Mouse (Mus musculus): ENCODE results near the gene Gm10447. TPM values are rescaled to one million over a fixed set of nuclear protein-coding genes. Genes with fewer than 3 reads are reported as not detected.

Gene Gm10447
- polyA plus RNA-seq, 1 experiment = 0.02 TPM

GRCm38 (mm10) chr11:53500569-53500968 is 43.7 kb upstream of the Gm10447 start:
- Histone ChIP-seq H3K36me3 (ENCODE audit: control insufficient read depth, insufficient read depth) (no peaks in the 10 kb centered on the region), H3K27me3 (ENCODE audit: control insufficient read depth, insufficient read depth, insufficient read length) (no peaks in the 10 kb centered on the region), H3K79me2 (ENCODE audit: control insufficient read depth, insufficient read depth) (no peaks in the 10 kb centered on the region), H3K4me3 (no peak overlapping the region), H3K4me2 (ENCODE audit: low read depth) (no peak overlapping the region), H3ac (ENCODE audit: control insufficient read depth, insufficient read length) (no peak overlapping the region)
- TF ChIP-seq REST (IDR thresholded peaks at IDR 0.05; ENCODE audit: insufficient read depth, insufficient read length) (no peak), MYOG (IDR thresholded peaks at IDR 0.05; ENCODE audit: control insufficient read depth in 1 of 3, insufficient read depth in 1 of 3, insufficient read length in 2 of 3, low read depth in 2 of 3) (no peak), USF1 (IDR thresholded peaks at IDR 0.05; ENCODE audit: low read depth) (no peak), POLR2A (IDR thresholded peaks at IDR 0.05; ENCODE audit: insufficient read length, low read depth) (no peak), TCF3 (IDR thresholded peaks at IDR 0.05; ENCODE audit: insufficient read length, low read depth) (no peak)

- TF ChIP-seq USF1 (IDR thresholded peaks at IDR 0.05; ENCODE audit: low read depth) (no peak), SRF (IDR thresholded peaks at IDR 0.05; ENCODE audit: control insufficient read depth, insufficient read length, low read depth) (no peak), TCF12 (IDR thresholded peaks at IDR 0.05; ENCODE audit: insufficient read depth, poor library complexity, severe bottlenecking) (no peak), POLR2A (IDR thresholded peaks at IDR 0.05; ENCODE audit: insufficient read length, low read depth) (no peak), MYOD1 (IDR thresholded peaks at IDR 0.05; ENCODE audit: control insufficient read depth in 1 of 3, insufficient read length in 2 of 3, low read depth in 2 of 3) (no peak), MAX (IDR thresholded peaks at IDR 0.05; ENCODE audit: low read depth) (no peak), REST (IDR thresholded peaks at IDR 0.05; ENCODE audit: insufficient read depth, insufficient read length) (no peak), CEBPB (IDR thresholded peaks at IDR 0.05; ENCODE audit: insufficient read depth, poor library complexity, severe bottlenecking) (no peak), TCF3 (IDR thresholded peaks at IDR 0.05; ENCODE audit: insufficient read length, low read depth) (no peak), POLR2AphosphoS2 (IDR thresholded peaks at IDR 0.05; ENCODE audit: insufficient read length, low read depth) (no peak), E2F4 (IDR thresholded peaks at IDR 0.05; ENCODE audit: insufficient read depth) (no peak), MYOG (IDR thresholded peaks at IDR 0.05; ENCODE audit: control insufficient read depth in 1 of 3, insufficient read depth in 1 of 3, insufficient read length in 2 of 3, low read depth in 2 of 3) (no peak)
- no peak overlapping the region for H3K4me3 ChIP-seq
- H3K27me3 ChIP-seq (ENCODE audit: control insufficient read depth, insufficient read depth, insufficient read length) = no peaks in the 10 kb centered on the region
These were observed 40.0 kb upstream of the Gm10447 start for GRCm38 (mm10) chr11:53496946-53497345.

DNA sequence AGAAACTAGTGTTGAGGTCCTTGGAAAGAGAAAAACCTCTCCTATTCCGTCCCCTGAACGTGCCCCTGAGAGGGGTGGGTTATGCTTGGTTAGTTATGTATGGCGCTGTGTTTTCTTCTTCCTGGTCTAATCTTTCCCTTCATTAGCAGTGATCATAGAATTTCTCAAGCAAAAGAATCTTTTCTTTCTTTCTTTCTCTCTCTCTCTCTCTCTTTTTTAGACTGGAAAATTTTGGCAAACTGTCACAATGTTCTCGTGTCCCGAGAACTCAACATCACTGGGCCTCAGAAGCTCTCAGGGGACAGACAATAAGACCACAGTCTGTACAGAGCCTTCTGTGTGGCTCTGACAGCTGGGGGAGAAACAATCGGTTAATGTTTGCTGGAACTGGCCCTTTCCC is 38.5 kb upstream of the Gm10447 start:
- TF ChIP-seq E2F4 (IDR thresholded peaks at IDR 0.05; ENCODE audit: insufficient read depth) = no peak
- TF ChIP-seq MYOG (IDR thresholded peaks at IDR 0.05; ENCODE audit: control insufficient read depth in 1 of 3, insufficient read depth in 1 of 3, insufficient read length in 2 of 3, low read depth in 2 of 3) = no peak
- TF ChIP-seq POLR2AphosphoS2 (IDR thresholded peaks at IDR 0.05; ENCODE audit: insufficient read length, low read depth) = no peak
- TF ChIP-seq CEBPB (IDR thresholded peaks at IDR 0.05; ENCODE audit: insufficient read depth, poor library complexity, severe bottlenecking) = no peak
- TF ChIP-seq TCF12 (IDR thresholded peaks at IDR 0.05; ENCODE audit: insufficient read depth, poor library complexity, severe bottlenecking) = no peak
- no peak for TF ChIP-seq POLR2A (IDR thresholded peaks at IDR 0.05; ENCODE audit: insufficient read length, low read depth)
- TF ChIP-seq SRF (IDR thresholded peaks at IDR 0.05; ENCODE audit: control insufficient read depth, insufficient read length, low read depth) = no peak
- TF ChIP-seq USF1 (IDR thresholded peaks at IDR 0.05; ENCODE audit: low read depth) = no peak
- TF ChIP-seq REST (IDR thresholded peaks at IDR 0.05; ENCODE audit: insufficient read depth, insufficient read length) = no peak
- no peak for TF ChIP-seq MYOD1 (IDR thresholded peaks at IDR 0.05; ENCODE audit: control insufficient read depth in 1 of 3, insufficient read length in 2 of 3, low read depth in 2 of 3)
- no peak for TF ChIP-seq MAX (IDR thresholded peaks at IDR 0.05; ENCODE audit: low read depth)
- no peak for TF ChIP-seq TCF3 (IDR thresholded peaks at IDR 0.05; ENCODE audit: insufficient read length, low read depth)
- Histone ChIP-seq H3ac (ENCODE audit: control insufficient read depth, insufficient read length) (no peak overlapping the region), H3K4me3 (no peak overlapping the region), H3K79me2 (ENCODE audit: control insufficient read depth, insufficient read depth) (no peaks in the 10 kb centered on the region), H3K4me2 (ENCODE audit: low read depth) (no peak overlapping the region), H3K36me3 (ENCODE audit: control insufficient read depth, insufficient read depth) (no peaks in the 10 kb centered on the region), H3K27me3 (ENCODE audit: control insufficient read depth, insufficient read depth, insufficient read length) (no peaks in the 10 kb centered on the region)

More at GRCm38 (mm10) chr11:53496946-53497345, 40.0 kb upstream of the Gm10447 start:
- Histone ChIP-seq H3K36me3 (ENCODE audit: control insufficient read depth, insufficient read depth) (no peaks in the 10 kb centered on the region), H3K79me2 (ENCODE audit: control insufficient read depth, insufficient read depth) (no peaks in the 10 kb centered on the region), H3K4me2 (ENCODE audit: low read depth) (no peak overlapping the region), H3ac (ENCODE audit: control insufficient read depth, insufficient read length) (no peak overlapping the region)

DNA sequence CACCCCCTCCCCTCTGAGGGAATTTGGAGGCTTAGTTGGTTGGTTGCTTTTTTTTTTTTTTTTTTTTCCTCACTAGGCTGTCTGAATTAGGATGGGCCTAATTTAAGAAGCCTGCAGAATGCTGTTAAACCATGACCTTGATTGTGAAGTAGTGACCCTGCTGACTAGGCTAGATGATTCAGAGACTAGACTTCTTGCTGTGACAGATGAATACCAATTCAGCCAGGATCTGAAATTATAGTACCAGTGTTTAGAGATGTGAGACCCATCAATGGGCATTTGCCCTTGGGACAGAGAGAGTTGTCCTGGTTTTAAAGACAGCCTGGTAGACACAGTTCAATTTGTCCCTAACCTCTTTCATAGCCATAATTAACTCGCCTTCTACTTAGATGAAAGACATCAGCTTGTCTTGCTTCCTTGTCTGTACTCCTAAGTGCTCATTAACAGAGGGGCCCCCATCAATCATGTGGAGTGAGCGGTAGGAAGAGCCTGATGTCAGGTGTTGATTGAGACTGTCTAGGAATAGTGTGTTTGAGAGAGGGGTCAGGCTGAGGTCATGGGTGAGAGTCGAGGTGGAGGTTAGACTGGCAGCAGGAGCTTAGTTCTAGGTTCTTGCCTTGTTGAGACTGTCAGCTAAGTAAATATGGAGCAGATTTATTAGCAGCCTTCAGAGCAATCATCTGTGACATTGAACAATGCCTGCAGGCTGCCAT is 36.5 kb upstream of the Gm10447 start:
- H3K79me2 ChIP-seq (ENCODE audit: control insufficient read depth, insufficient read depth) = no peaks in the 10 kb centered on the region
- H3ac ChIP-seq (ENCODE audit: control insufficient read depth, insufficient read length) = no peak overlapping the region
- TF ChIP-seq POLR2A (IDR thresholded peaks at IDR 0.05; ENCODE audit: insufficient read length, low read depth) = no peak
- no peak for TF ChIP-seq POLR2AphosphoS2 (IDR thresholded peaks at IDR 0.05; ENCODE audit: insufficient read length, low read depth)
- no peak for TF ChIP-seq MAX (IDR thresholded peaks at IDR 0.05; ENCODE audit: low read depth)
- TF ChIP-seq SRF (IDR thresholded peaks at IDR 0.05; ENCODE audit: control insufficient read depth, insufficient read length, low read depth) = no peak
- no peak overlapping the region for H3K4me2 ChIP-seq (ENCODE audit: low read depth)
- H3K4me3 ChIP-seq = no peak overlapping the region
- H3K36me3 ChIP-seq (ENCODE audit: control insufficient read depth, insufficient read depth) = no peaks in the 10 kb centered on the region
- no peaks in the 10 kb centered on the region for H3K27me3 ChIP-seq (ENCODE audit: control insufficient read depth, insufficient read depth, insufficient read length)

DNA sequence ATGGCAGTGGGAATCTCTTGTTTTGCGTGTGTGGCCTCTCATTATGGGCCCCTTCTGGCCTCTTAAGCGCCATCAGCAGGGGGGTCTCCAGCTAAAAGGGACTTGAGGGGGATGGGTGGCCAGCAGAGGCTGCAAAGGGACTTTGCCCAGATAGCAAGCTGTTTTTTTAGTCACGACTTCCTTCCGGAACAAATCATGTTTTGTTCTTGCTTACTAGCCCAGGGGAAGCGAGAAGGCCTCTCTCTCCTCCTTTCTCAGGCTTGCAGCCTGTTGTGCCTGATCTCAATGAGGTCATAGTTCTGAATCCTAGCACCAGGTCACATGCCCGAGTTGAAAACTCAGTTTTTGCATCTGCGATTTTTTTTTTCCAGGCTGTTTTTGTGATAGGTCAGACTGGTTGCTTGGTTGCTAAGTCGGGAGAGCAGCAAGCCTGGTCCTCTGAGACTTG is 35.1 kb upstream of the Gm10447 start:
- no peak overlapping the region for H3K4me2 ChIP-seq (ENCODE audit: low read depth)
- no peaks in the 10 kb centered on the region for H3K36me3 ChIP-seq (ENCODE audit: control insufficient read depth, insufficient read depth)
- no peak overlapping the region for H3ac ChIP-seq (ENCODE audit: control insufficient read depth, insufficient read length)
- H3K27me3 ChIP-seq (ENCODE audit: control insufficient read depth, insufficient read depth, insufficient read length) = no peaks in the 10 kb centered on the region
- no peak overlapping the region for H3K4me3 ChIP-seq
- no peaks in the 10 kb centered on the region for H3K79me2 ChIP-seq (ENCODE audit: control insufficient read depth, insufficient read depth)
- TF ChIP-seq USF1 (IDR thresholded peaks at IDR 0.05; ENCODE audit: low read depth) = no peak
- TF ChIP-seq CEBPB (IDR thresholded peaks at IDR 0.05; ENCODE audit: insufficient read depth, poor library complexity, severe bottlenecking) = no peak
- no peak for TF ChIP-seq MAX (IDR thresholded peaks at IDR 0.05; ENCODE audit: low read depth)
- no peak for TF ChIP-seq POLR2AphosphoS2 (IDR thresholded peaks at IDR 0.05; ENCODE audit: insufficient read length, low read depth)
- no peak for TF ChIP-seq SRF (IDR thresholded peaks at IDR 0.05; ENCODE audit: control insufficient read depth, insufficient read length, low read depth)
- no peak for TF ChIP-seq MYOG (IDR thresholded peaks at IDR 0.05; ENCODE audit: control insufficient read depth in 1 of 3, insufficient read depth in 1 of 3, insufficient read length in 2 of 3, low read depth in 2 of 3)
- no peak for TF ChIP-seq TCF12 (IDR thresholded peaks at IDR 0.05; ENCODE audit: insufficient read depth, poor library complexity, severe bottlenecking)

All from myocyte (in vitro differentiated cells).